Mouse (Mus musculus): Measurements from ENCODE around the gene Oaz2. TPM values are rescaled to one million over a fixed set of nuclear protein-coding genes. Genes with fewer than 3 reads are reported as not detected.

The Oaz2 gene
- polyA plus RNA-seq (2017; shearing (Covaris generic)) = 65.6 TPM

DNA sequence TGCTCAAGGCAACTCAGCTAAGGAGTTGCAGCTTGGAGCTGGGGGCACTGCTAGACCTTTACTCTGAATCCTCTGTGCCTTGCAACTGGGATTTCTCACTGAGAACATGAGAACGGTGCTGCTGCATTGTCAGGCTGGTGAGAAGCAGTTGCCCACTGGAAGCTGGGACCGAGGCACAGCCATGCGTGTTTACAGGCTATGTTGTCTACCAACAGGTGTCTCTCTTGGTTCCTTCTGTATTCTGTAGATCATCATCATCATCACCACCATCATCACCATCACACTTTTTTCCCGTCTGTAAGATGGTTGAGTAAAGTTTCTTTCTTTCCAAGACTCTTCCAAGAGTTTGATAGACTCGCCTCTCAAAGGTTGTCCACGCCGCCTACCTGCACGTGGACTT, at the start of gene Oaz2:
TSS of gene Oaz2 (plus strand) at position 301 of the 400 bp plus-strand sequence.

DNA sequence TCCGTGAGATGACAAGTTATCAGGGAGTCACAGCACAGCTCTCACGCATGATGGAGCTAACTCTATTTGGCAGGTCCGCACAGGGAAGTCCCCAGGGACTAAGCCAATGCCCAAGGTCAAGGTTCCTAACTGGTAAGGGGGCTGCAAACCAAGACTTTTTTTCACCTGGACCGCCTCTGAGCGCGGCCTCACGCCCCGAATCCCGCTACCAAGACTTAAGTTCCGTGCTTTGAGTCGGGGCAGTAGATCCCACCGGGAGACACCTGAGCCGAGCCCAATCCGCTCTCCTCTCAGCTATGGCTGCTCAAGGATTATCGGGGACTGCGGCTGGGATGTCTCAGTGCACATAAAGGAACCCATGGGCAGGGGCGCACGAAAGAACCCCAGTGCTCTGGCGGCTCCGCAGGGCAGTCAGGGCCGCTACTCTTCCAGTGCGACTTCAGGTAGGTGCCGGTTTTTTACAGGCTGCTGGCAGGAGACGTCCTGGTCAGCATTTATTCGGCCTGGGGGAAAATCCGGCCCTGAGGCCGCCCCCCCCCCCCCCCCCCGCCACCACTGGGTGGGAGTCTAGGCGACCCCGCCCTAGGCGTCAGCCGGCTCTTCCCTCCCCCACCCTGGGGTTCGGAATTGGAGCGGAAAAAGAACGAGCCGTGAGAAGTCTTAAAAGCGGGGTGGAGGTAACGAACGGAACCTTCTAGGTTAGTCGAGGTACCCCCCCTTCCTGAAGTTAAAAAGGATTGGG, 38.6 kb upstream of the Oaz2 start, which contains the start of gene Rbpms2:
TSS of gene Rbpms2 (plus strand) at position 624 of the 742 bp plus-strand sequence.

Other genes starting within 250 kb of the Oaz2 start
- not detected for gene Slc51b, start 245.0 kb upstream of the Oaz2 start, polyA plus RNA-seq (2017; shearing (Covaris generic))
- gene Mtfmt, start 232.2 kb upstream of the Oaz2 start, polyA plus RNA-seq (2017; shearing (Covaris generic)) = 25.9 TPM
- gene Spg21, start 207.1 kb upstream of the Oaz2 start, polyA plus RNA-seq (2017; shearing (Covaris generic)) = 79.2 TPM
- gene Ankdd1a, start 147.8 kb upstream of the Oaz2 start, polyA plus RNA-seq (2017; shearing (Covaris generic)) = not detected
- gene Plekho2, start 88.0 kb upstream of the Oaz2 start, polyA plus RNA-seq (2017; shearing (Covaris generic)) = 44.6 TPM
- gene Pif1, start 80.8 kb upstream of the Oaz2 start, polyA plus RNA-seq (2017; shearing (Covaris generic)) = 0.11 TPM
- 1.3 TPM for gene Rbpms2, start 38.4 kb upstream of the Oaz2 start, polyA plus RNA-seq (2017; shearing (Covaris generic))
- gene Zfp609, start 159.6 kb downstream of the Oaz2 start, polyA plus RNA-seq (2017; shearing (Covaris generic)) = 6.3 TPM
- 1.4 TPM for gene Pclaf, start 222.2 kb downstream of the Oaz2 start, polyA plus RNA-seq (2017; shearing (Covaris generic))
- gene Trip4, start 240.8 kb downstream of the Oaz2 start, polyA plus RNA-seq (2017; shearing (Covaris generic)) = 24.9 TPM
- gene Csnk1g1, start 240.9 kb downstream of the Oaz2 start, polyA plus RNA-seq (2017; shearing (Covaris generic)) = 28.4 TPM

Measured in effector memory CD4-positive, alpha-beta T cell, adult 5 months (primary cell).